In the genomic region with DNA sequence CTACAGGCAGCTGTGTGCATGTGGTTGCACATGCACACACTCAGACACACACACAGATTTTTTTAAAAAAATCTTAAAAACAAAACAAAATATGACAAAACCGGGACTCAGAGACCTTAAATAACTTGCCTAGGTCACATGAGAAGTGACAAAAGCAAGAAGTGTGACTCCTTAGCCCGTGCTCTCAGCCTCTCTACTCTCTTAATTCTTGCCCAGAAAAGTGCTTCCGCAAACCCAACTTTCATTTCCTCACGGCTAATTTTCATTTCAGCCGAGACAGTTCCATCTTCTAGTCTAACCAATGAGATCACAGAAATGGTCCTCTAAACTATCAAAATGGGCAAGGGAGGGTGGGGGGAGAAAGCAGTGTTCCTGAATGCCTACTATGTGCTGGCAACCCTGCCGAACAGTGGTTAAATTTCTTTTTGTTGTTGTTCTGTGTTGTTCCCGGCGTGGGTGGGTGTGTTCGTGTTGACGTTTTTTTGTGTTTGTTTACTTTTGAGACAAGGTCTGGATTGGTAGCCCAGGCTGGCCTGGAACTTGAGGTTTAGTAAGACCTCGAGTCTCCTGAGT, we compare ENCODE assay signal across 21 mouse cellular contexts. TPM values are rescaled to one million over a fixed set of nuclear protein-coding genes. Genes with fewer than 3 reads are reported as not detected.
DNase-seq lines count a peak whose midpoint lies in the region; ATAC-seq and TF ChIP-seq lines count a peak whose summit lies in the region.
"Had no signal": no experiment of that assay in that cellular context is flagged by ENCODE, and none has a peak within 500 bp of the region (broad histone marks: within the 10 kb centered on the region; RNA-seq: fewer than 3 reads in every experiment).

No protein-coding gene starts in this region.

- no peak for TF ChIP-seq CTCF in kidney, adult 2 months (conservative IDR thresholded peaks at IDR 0.05; ENCODE audit: insufficient read depth, insufficient read length, low read depth, low read length)
- TF ChIP-seq CTCF in gastrocnemius, adult 2 months (IDR thresholded peaks at IDR 0.05): no peak

- peak; percentile 43 for ATAC-seq in neutrophil, adult 5-6 weeks (ENCODE audit: extremely low read depth, insufficient number of reproducible peaks, low FRiP score, poor library complexity, severe bottlenecking)
- ATAC-seq: forebrain, embryonic 13.5 days; Patski had no signal

- no peaks in the 10 kb centered on the region for H3K4me1 ChIP-seq in kidney, adult 2 months (ENCODE audit: control insufficient read depth, insufficient read depth, low read length)
- H3K4me1 ChIP-seq: forebrain, embryonic 13.5 days; heart, embryonic 15.5 days; hindbrain, embryonic 10.5 days had no signal

- H3K36me3 ChIP-seq in kidney, adult 2 months (ENCODE audit: control insufficient read depth, insufficient read depth, low read length): no peaks in the 10 kb centered on the region
- H3K36me3 ChIP-seq: heart, embryonic 15.5 days; hindbrain, embryonic 10.5 days; limb, embryonic 10.5 days had no signal

- DNase-seq in kidney, adult 2 months: peak; percentile 8
- DNase-seq in kidney, postnatal 36 days: no peak
- DNase-seq in lung, postnatal 36 days: peak; percentile 50
- DNase-seq in lung, postnatal 4 days: no peak
- DNase-seq in c-Kit-positive CD71-negative TER-119-negative erythroid progenitor cells, embryonic 14.5 days (ENCODE audit: low read depth): peak; percentile 17
- no peak for DNase-seq in gastrocnemius, adult 2 months
- no peak for DNase-seq in right cerebral cortex, postnatal 10 days (ENCODE audit: low spot score in 2 of 2)
- DNase-seq: adrenal gland, postnatal 25 days; cerebellum, adult 11 months; cerebellum, postnatal 25 days; gastrocnemius, postnatal 36 days; kidney, adult 8-10 months; retina, postnatal 1 day; thymus, postnatal 25 days had no signal

- TF ChIP-seq POLR2A in kidney, adult 2 months (IDR thresholded peaks at IDR 0.05; ENCODE audit: low read depth, low read length): no peak

- 75% methylated on average over 11 of the region's 11 CpGs for WGBS in kidney, adult 2 months

- intact Hi-C loops in gastrocnemius, adult 2 months (cut with DNase I): no loop called here

- no peaks in the 10 kb centered on the region for H3K27me3 ChIP-seq in kidney, adult 2 months (replicated peaks; ENCODE audit: control insufficient read depth, insufficient read depth, low read length)
- H3K27me3 ChIP-seq: forebrain, embryonic 13.5 days; heart, embryonic 15.5 days had no signal

- H3K27ac ChIP-seq in kidney, adult 2 months (ENCODE audit: insufficient read depth, low read depth, low read length): no peak overlapping the region
- no peak overlapping the region for H3K27ac ChIP-seq in gastrocnemius, adult 2 months
- H3K27ac ChIP-seq: forebrain, embryonic 13.5 days; heart, embryonic 15.5 days; hindbrain, embryonic 10.5 days; limb, embryonic 10.5 days had no signal

- H3K4me3 ChIP-seq in kidney, adult 2 months (ENCODE audit: insufficient read depth, low read depth, low read length): no peak overlapping the region
- no peak overlapping the region for H3K4me3 ChIP-seq in gastrocnemius, adult 2 months
- H3K4me3 ChIP-seq: forebrain, embryonic 13.5 days; heart, embryonic 15.5 days; hindbrain, embryonic 10.5 days; limb, embryonic 10.5 days had no signal

RNA-seq across cellular contexts. Expression of gene Csf3r, which starts 5.3 kb away (rescaled TPM):
- 1.3 and 2.2 TPM in 2 replicates for polyA plus RNA-seq in kidney, adult 2 months (2012; rRNA removed)
- 2,879 and 3,175 TPM in 2 replicates for total RNA-seq in neutrophil, adult 5-6 weeks (2017)
- under 1 TPM; 0.17 to 0.26 TPM for total RNA-seq in gastrocnemius, adult 2 months (2021)
- polyA plus RNA-seq: C2C12, Patski had no signal

RNA-seq across cellular contexts. Expression of gene Mrps15, which starts 27.7 kb away (rescaled TPM):
- polyA plus RNA-seq in kidney, adult 2 months (2012; rRNA removed): 38.2 and 49.4 TPM in 2 replicates
- 55.0 and 61.3 TPM in 2 replicates for total RNA-seq in neutrophil, adult 5-6 weeks (2017)
- 10 to 100 TPM; 72.3 to 86.8 TPM for total RNA-seq in gastrocnemius, adult 2 months (2021)

RNA-seq across cellular contexts. Expression of gene Oscp1, which starts 39.3 kb away (rescaled TPM):
- polyA plus RNA-seq in kidney, adult 2 months (2012; rRNA removed): 2.5 and 3.3 TPM in 2 replicates
- 17.4 and 23.7 TPM in 2 replicates for total RNA-seq in neutrophil, adult 5-6 weeks (2017)
- 1 to 10 TPM; 2.3 to 3.7 TPM for total RNA-seq in gastrocnemius, adult 2 months (2021)

Comparison
In these comparisons a context has a peak if more than half of its experiments do, and no peak if none do; other contexts are left out.
1. DNase-seq: peak in kidney, adult 2 months (single experiment), lung, postnatal 36 days (single experiment) and c-Kit-positive CD71-negative TER-119-negative erythroid progenitor cells, embryonic 14.5 days (single experiment); none in kidney, postnatal 36 days (0 of 2), lung, postnatal 4 days (0 of 2), gastrocnemius, adult 2 months (single experiment) and right cerebral cortex, postnatal 10 days (0 of 2).
2. RNA of gene Csf3r, which starts 5.3 kb away (total RNA-seq): 2,879 to 3,175 TPM in neutrophil, adult 5-6 weeks; 0.17 to 0.26 TPM in gastrocnemius, adult 2 months; every median in the first group is over 1,000 times any median in the second.